Mouse (Mus musculus) MEL (cell line): ENCODE data around the gene Gm11992. TPM values are rescaled to one million over a fixed set of nuclear protein-coding genes. Genes with fewer than 3 reads are reported as not detected.

Source experiments
- DNase-seq: peaks from one replicate; pipeline ENCODE4 v3.0.0; 2011; ENCODE audit warnings: low read depth, low spot score
- H3K27ac ChIP-seq: 2 replicates; pipeline ENCODE4 v1.5.1; 2012; ENCODE audit warnings: low read depth, mild to moderate bottlenecking, control low read depth, low read length, moderate library complexity; ENCODE audit not compliant: control insufficient read depth
- H3K27me3 ChIP-seq, 2 experiments: fragments of 150-350 bp in 1 of 2; sonication (generic) in 1 of 2; 2 replicates each; pipeline ENCODE4 v1.6.1; 2012; ENCODE audit warnings: low read length in 2 of 2, mild to moderate bottlenecking in 2 of 2, improper control_type of control experiment in 1 of 2, moderate library complexity in 1 of 2; ENCODE audit not compliant: insufficient read depth in 2 of 2, control insufficient read depth in 1 of 2
- H3K36me3 ChIP-seq, 2 experiments: 2 replicates each; pipeline ENCODE4 v1.6.1; 2012 to 2014; ENCODE audit warnings: low read length in 2 of 2, improper control_type of control experiment in 1 of 2, inconsistent platforms in 1 of 2, mild to moderate bottlenecking in 1 of 2; ENCODE audit not compliant: insufficient read depth in 2 of 2, control insufficient read depth in 1 of 2
- H3K4me1 ChIP-seq, 2 experiments: fragments of 150-350 bp in 1 of 2; sonication (generic) in 1 of 2; 2 replicates each; pipeline ENCODE4 v1.6.1; 2012; ENCODE audit warnings: low read length in 2 of 2, improper control_type of control experiment in 1 of 2, mild to moderate bottlenecking in 1 of 2; ENCODE audit not compliant: insufficient read depth in 2 of 2, control insufficient read depth in 1 of 2
- H3K4me3 ChIP-seq, 2 experiments: fragments of 150-350 bp in 1 of 2; sonication (generic) in 1 of 2; 2 replicates each; pipeline ENCODE4 v1.5.1; 2012; ENCODE audit warnings: low read depth in 2 of 2, low read length in 2 of 2, mild to moderate bottlenecking in 2 of 2, moderate library complexity in 2 of 2, control low read depth in 1 of 2, improper control_type of control experiment in 1 of 2; ENCODE audit not compliant: control insufficient read depth in 1 of 2, insufficient read depth in 1 of 2
- H3K79me2 ChIP-seq: 2 replicates; pipeline ENCODE4 v1.6.1; 2012; ENCODE audit warnings: mild to moderate bottlenecking, low read length, moderate library complexity; ENCODE audit not compliant: control insufficient read depth, poor library complexity, insufficient read depth
- H3K9ac ChIP-seq: 2 replicates; pipeline ENCODE4 v1.6.1; 2012; ENCODE audit warnings: low read depth, mild to moderate bottlenecking, control low read depth, low read length, moderate library complexity; ENCODE audit not compliant: control insufficient read depth, poor library complexity, severe bottlenecking
- H3K9me3 ChIP-seq: fragments of 150-350 bp; sonication (generic); replicated peaks from 2 replicates; pipeline ENCODE4 v1.6.1; 2012; ENCODE audit warnings: mild to moderate bottlenecking, low read length, improper control_type of control experiment, moderate library complexity; ENCODE audit not compliant: insufficient read depth
- BHLHE40 ChIP-seq: IDR thresholded peaks from 2 replicates; pipeline ENCODE4 v1.6.1; 2012; ENCODE audit warnings: low read depth, mild to moderate bottlenecking, inconsistent platforms, low read length, improper control_type of control experiment, borderline replicate concordance
- CHD1 ChIP-seq: IDR thresholded peaks from 2 replicates; pipeline ENCODE4 v1.6.1; 2012; ENCODE audit warnings: low read depth, mild to moderate bottlenecking, inconsistent platforms, low read length, improper control_type of control experiment
- E2F4 ChIP-seq: IDR thresholded peaks from 2 replicates; pipeline ENCODE4 v1.6.1; 2011; ENCODE audit warnings: low read depth, low read length, improper control_type of control experiment, borderline replicate concordance
- EP300 ChIP-seq, 2 experiments: IDR thresholded peaks; 2 replicates each; pipeline ENCODE4 v1.6.1; 2011; ENCODE audit warnings: improper control_type of control experiment in 2 of 2, low read length in 2 of 2, low read depth in 1 of 2, mild to moderate bottlenecking in 1 of 2
- ETS1 ChIP-seq: IDR thresholded peaks from 2 replicates; pipeline ENCODE4 v1.6.1; 2012; ENCODE audit warnings: low read depth, mild to moderate bottlenecking, inconsistent platforms, low read length, improper control_type of control experiment, moderate library complexity
- GABPA ChIP-seq: IDR thresholded peaks from 2 replicates; pipeline ENCODE4 v1.6.1; 2012; ENCODE audit warnings: low read depth, mild to moderate bottlenecking, inconsistent platforms, low read length, improper control_type of control experiment, moderate library complexity
- GATA1 ChIP-seq: IDR thresholded peaks from 2 replicates; pipeline ENCODE4 v1.6.1; 2011; ENCODE audit warnings: low read depth, low read length, improper control_type of control experiment
- HCFC1 ChIP-seq: IDR thresholded peaks from 2 replicates; pipeline ENCODE4 v1.6.1; 2012; ENCODE audit warnings: low read depth, mild to moderate bottlenecking, inconsistent platforms, low read length, improper control_type of control experiment, moderate library complexity
- JUND ChIP-seq: IDR thresholded peaks from 2 replicates; pipeline ENCODE4 v1.6.1; 2011; ENCODE audit warnings: low read depth, mild to moderate bottlenecking, improper control_type of control experiment, low read length
- KAT2A ChIP-seq: conservative IDR thresholded peaks from 2 replicates; pipeline ENCODE4 v1.6.1; 2012; ENCODE audit warnings: low read depth, low read length, improper control_type of control experiment, inconsistent platforms
- MAFK ChIP-seq: IDR thresholded peaks from 2 replicates; pipeline ENCODE4 v1.6.1; 2011; ENCODE audit warnings: low read depth, mild to moderate bottlenecking, low read length, improper control_type of control experiment, borderline replicate concordance
- MXI1 ChIP-seq: IDR thresholded peaks from 2 replicates; pipeline ENCODE4 v1.6.1; 2011; ENCODE audit warnings: mild to moderate bottlenecking, low read depth, low read length, improper control_type of control experiment
- MYB ChIP-seq: IDR thresholded peaks from 2 replicates; pipeline ENCODE4 v1.6.1; 2011; ENCODE audit warnings: mild to moderate bottlenecking, low read depth, low read length, improper control_type of control experiment
- NELFE ChIP-seq: IDR thresholded peaks from 2 replicates; pipeline ENCODE4 v1.6.1; 2011; ENCODE audit warnings: low read depth, low read length, improper control_type of control experiment
- NRF1 ChIP-seq: IDR thresholded peaks from 2 replicates; pipeline ENCODE4 v1.6.1; 2014; ENCODE audit warnings: low read depth, mild to moderate bottlenecking, inconsistent platforms, low read length, improper control_type of control experiment, moderate library complexity; ENCODE audit not compliant: poor library complexity, insufficient read depth, severe bottlenecking
- POLR2A ChIP-seq, 2 experiments: IDR thresholded peaks; 2 replicates each; pipeline ENCODE4 v1.6.1; 2011 to 2012; ENCODE audit warnings: low read length in 2 of 2, mild to moderate bottlenecking in 2 of 2, control low read depth in 1 of 2, improper control_type of control experiment in 1 of 2, low read depth in 1 of 2, moderate library complexity in 1 of 2; ENCODE audit not compliant: control insufficient read depth in 1 of 2, insufficient read depth in 1 of 2, poor library complexity in 1 of 2
- POLR2AphosphoS2 ChIP-seq: IDR thresholded peaks from 2 replicates; pipeline ENCODE4 v1.6.1; 2011; ENCODE audit warnings: low read length, improper control_type of control experiment
- RAD21 ChIP-seq: IDR thresholded peaks from 2 replicates; pipeline ENCODE4 v1.6.1; 2011; ENCODE audit warnings: mild to moderate bottlenecking, low read depth, low read length, improper control_type of control experiment
- RCOR1 ChIP-seq: IDR thresholded peaks from 2 replicates; pipeline ENCODE4 v1.6.1; 2012; ENCODE audit warnings: low read depth, mild to moderate bottlenecking, inconsistent platforms, low read length, improper control_type of control experiment
- SMC3 ChIP-seq: IDR thresholded peaks from 2 replicates; pipeline ENCODE4 v1.6.1; 2011; ENCODE audit warnings: low read depth, low read length, improper control_type of control experiment
- USF1 ChIP-seq: IDR thresholded peaks from 2 replicates; pipeline ENCODE4 v1.6.1; 2014; ENCODE audit warnings: low read depth, mild to moderate bottlenecking, inconsistent platforms, low read length, improper control_type of control experiment, moderate library complexity
- USF2 ChIP-seq, 2 experiments: IDR thresholded peaks; 2 replicates each; pipeline ENCODE4 v1.6.1; 2011 to 2012; ENCODE audit warnings: improper control_type of control experiment in 2 of 2, low read length in 2 of 2, borderline replicate concordance in 1 of 2, inconsistent platforms in 1 of 2, low read depth in 1 of 2, mild to moderate bottlenecking in 1 of 2; ENCODE audit not compliant: insufficient read depth in 1 of 2
- ZKSCAN1 ChIP-seq: IDR thresholded peaks from 2 replicates; pipeline ENCODE4 v1.6.1; 2012; ENCODE audit warnings: low read depth, mild to moderate bottlenecking, inconsistent platforms, low read length, improper control_type of control experiment, moderate library complexity
- polyA plus RNA-seq, 2 experiments: library from polyadenylated mRNA; stranded (reverse) in 1 of 2; unstranded in 1 of 2; fragments of >175 nt in 1 of 2; fragments of >200 nt in 1 of 2; gene quantifications; 2 replicates each; pipeline versions ENCODE4 v1.2.1 to v1.2.4; 2012; ENCODE audit warnings: low replicate concordance in 2 of 2, low read depth in 1 of 2; ENCODE audit not compliant: insufficient read length in 2 of 2, insufficient read depth in 1 of 2, missing spikeins in 1 of 2
- total RNA-seq: library from RNA; depleted of rRNA; stranded (reverse); fragments of 300-350 nt; gene quantifications from 2 replicates; pipeline ENCODE4 v1.2.3, GENCODE M21; 2012

Gene Gm11992
- total and polyA plus RNA-seq, 3 experiments: not detected

DNA sequence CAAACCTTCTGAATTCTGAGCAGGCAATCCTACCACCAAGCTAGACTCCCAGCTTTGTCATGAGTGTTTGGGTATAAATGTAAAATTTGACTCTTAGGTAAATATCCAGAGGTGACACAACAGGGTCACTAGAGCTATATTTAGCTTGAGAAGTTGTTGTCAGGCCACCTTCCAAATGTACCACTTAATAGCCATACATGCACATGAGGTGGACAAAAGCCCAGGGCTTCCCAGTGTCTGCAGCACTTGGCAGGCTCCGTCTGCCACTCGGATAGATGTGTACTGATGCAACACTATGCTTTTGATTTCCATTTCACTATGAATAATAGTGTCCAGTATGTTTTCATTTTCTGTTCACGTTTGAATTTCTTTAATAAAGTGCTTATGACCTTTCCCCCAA, 23.2 kb upstream of the Gm11992 start:
- DNase-seq: no peak
- TF ChIP-seq KAT2A (no peak), EP300 (IDR thresholded peaks at IDR 0.05; ENCODE audit: low read depth in 1 of 2, low read length in 2 of 2) (no peak), JUND (no peak), RCOR1 (no peak)
- Histone ChIP-seq H3K9ac (no peak overlapping the region), H3K9me3 (no peaks in the 10 kb centered on the region), H3K79me2 (no peaks in the 10 kb centered on the region), H3K36me3 (no peaks in the 10 kb centered on the region), H3K4me3 (no peak overlapping the region), H3K4me1 (no peaks in the 10 kb centered on the region), H3K27me3 (peaks cover under 1 to 5% of the 10 kb centered on the region in 2 experiments; a peak in 2 of 4 replicates), H3K27ac (no peak overlapping the region)

- TF ChIP-seq GATA1: no peak
- TF ChIP-seq USF2 (IDR thresholded peaks at IDR 0.05; ENCODE audit: borderline replicate concordance in 1 of 2, insufficient read depth in 1 of 2, low read depth in 1 of 2, low read length in 2 of 2): no peak
- no peak for TF ChIP-seq HCFC1
- no peak for TF ChIP-seq RCOR1
- no peak for TF ChIP-seq POLR2A (IDR thresholded peaks at IDR 0.05; ENCODE audit: control insufficient read depth in 1 of 2, insufficient read depth in 1 of 2, low read depth in 1 of 2, low read length in 2 of 2, poor library complexity in 1 of 2)
- no peak for TF ChIP-seq SMC3
- TF ChIP-seq RAD21: no peak
- no peak for TF ChIP-seq MYB
- no peak for TF ChIP-seq JUND
- TF ChIP-seq MAFK: no peak
- H3K27me3 ChIP-seq: peaks cover 0 to 2% of the 10 kb centered on the region in 2 experiments; a peak in 2 of 4 replicates
- H3K9ac ChIP-seq: no peak overlapping the region
- H3K36me3 ChIP-seq: no peaks in the 10 kb centered on the region
- no peaks in the 10 kb centered on the region for H3K9me3 ChIP-seq
- H3K4me3 ChIP-seq: no peak overlapping the region
- DNase-seq: no peak
- no peaks in the 10 kb centered on the region for H3K79me2 ChIP-seq
- no peak overlapping the region for H3K27ac ChIP-seq
- H3K4me1 ChIP-seq: no peaks in the 10 kb centered on the region
Observed at GRCm38 (mm10) chr11:9031530-9031929, 16.9 kb upstream of the Gm11992 start.

GRCm38 (mm10) chr11:9046546-9046945, 1.8 kb upstream of the Gm11992 start:
- H3K27ac ChIP-seq: no peak overlapping the region
- no peak overlapping the region for H3K4me3 ChIP-seq
- H3K36me3 ChIP-seq: no peaks in the 10 kb centered on the region
- no peaks in the 10 kb centered on the region for H3K4me1 ChIP-seq
- no peak for TF ChIP-seq USF1
- no peak for TF ChIP-seq SMC3
- no peak for TF ChIP-seq NRF1
- TF ChIP-seq CHD1: no peak
- TF ChIP-seq ETS1: no peak
- TF ChIP-seq POLR2AphosphoS2: no peak
- no peak for TF ChIP-seq E2F4
- TF ChIP-seq POLR2A (IDR thresholded peaks at IDR 0.05; ENCODE audit: control insufficient read depth in 1 of 2, insufficient read depth in 1 of 2, low read depth in 1 of 2, low read length in 2 of 2, poor library complexity in 1 of 2): no peak
- no peak for TF ChIP-seq GABPA
- TF ChIP-seq BHLHE40: no peak
- TF ChIP-seq RCOR1: no peak
- no peak for TF ChIP-seq ZKSCAN1
- TF ChIP-seq MXI1: no peak
- TF ChIP-seq NELFE: no peak
- TF ChIP-seq EP300 (IDR thresholded peaks at IDR 0.05; ENCODE audit: low read depth in 1 of 2, low read length in 2 of 2): no peak
- H3K9ac ChIP-seq: no peak overlapping the region
- H3K27me3 ChIP-seq: no peaks in the 10 kb centered on the region; a peak in 2 of 4 replicates
- no peak for DNase-seq
- H3K9me3 ChIP-seq: no peaks in the 10 kb centered on the region
- no peaks in the 10 kb centered on the region for H3K79me2 ChIP-seq
